Comparison of ENCODE assay signal across 28 mouse cellular contexts in genomic region chr11:93373697-93374354, GRCm38 (mm10).
DNase-seq lines count a peak whose midpoint lies in the region; ATAC-seq and TF ChIP-seq lines count a peak whose summit lies in the region.
"Had no signal": no experiment of that assay in that cellular context is flagged by ENCODE, and none has a peak within 500 bp of the region (broad histone marks: within the 10 kb centered on the region; RNA-seq: fewer than 3 reads in every experiment).

No protein-coding gene starts in this region.

- H3K4me2 ChIP-seq in neural tube, embryonic 15.5 days: no peak overlapping the region
- no peak overlapping the region for H3K4me2 ChIP-seq in limb, embryonic 14.5 days (replicated peaks; ENCODE audit: low read depth, low read length, severe bottlenecking)
- H3K4me2 ChIP-seq: embryonic facial prominence, embryonic 15.5 days; forebrain, embryonic 12.5 days; hindbrain, embryonic 12.5 days had no signal

- H3K9me3 ChIP-seq in neural tube, embryonic 15.5 days (replicated peaks): no peaks in the 10 kb centered on the region
- H3K9me3 ChIP-seq in limb, embryonic 14.5 days (ENCODE audit: control insufficient read depth, low read length): no peaks in the 10 kb centered on the region
- H3K9me3 ChIP-seq: embryonic facial prominence, embryonic 15.5 days; forebrain, embryonic 12.5 days; heart, embryonic 10.5 days; hindbrain, embryonic 12.5 days had no signal

- peak overlapping the region; percentile 4; the same call in 1 of the 2 replicates for H3K27ac ChIP-seq in neural tube, embryonic 15.5 days (replicated peaks)
- H3K27ac ChIP-seq in embryonic fibroblast, embryonic 13.5 days (ENCODE audit: insufficient read depth, low read length): peak overlapping the region; percentile 76; the same call in 1 of the 2 replicates
- H3K27ac ChIP-seq in limb, embryonic 14.5 days (replicated peaks; ENCODE audit: low read depth, low read length): no peak overlapping the region
- H3K27ac ChIP-seq: embryonic facial prominence, embryonic 15.5 days; forebrain, embryonic 12.5 days; gastrocnemius, adult 2 months; heart, embryonic 10.5 days; hindbrain, embryonic 12.5 days had no signal

- H3K4me1 ChIP-seq in neural tube, embryonic 15.5 days: no peaks in the 10 kb centered on the region; the same call in 1 of the 2 replicates
- peaks cover 5% of the 10 kb centered on the region for H3K4me1 ChIP-seq in embryonic fibroblast, embryonic 13.5 days (ENCODE audit: control insufficient read depth, insufficient read depth, low read length)
- H3K4me1 ChIP-seq in limb, embryonic 14.5 days (ENCODE audit: control insufficient read depth, insufficient read depth, low read length): no peaks in the 10 kb centered on the region
- H3K4me1 ChIP-seq: embryonic facial prominence, embryonic 15.5 days; forebrain, embryonic 12.5 days; heart, embryonic 10.5 days; hindbrain, embryonic 12.5 days had no signal

- no peak overlapping the region for H3K4me3 ChIP-seq in neural tube, embryonic 15.5 days (replicated peaks)
- H3K4me3 ChIP-seq in embryonic fibroblast, embryonic 13.5 days (ENCODE audit: insufficient read depth, low read length): no peak overlapping the region
- H3K4me3 ChIP-seq in limb, embryonic 14.5 days (replicated peaks; ENCODE audit: low read length): no peak overlapping the region
- H3K4me3 ChIP-seq: embryonic facial prominence, embryonic 15.5 days; forebrain, embryonic 12.5 days; gastrocnemius, adult 2 months; heart, embryonic 10.5 days; hindbrain, embryonic 12.5 days had no signal

- no peak for ATAC-seq in neural tube, embryonic 15.5 days (ENCODE audit: low FRiP score)
- no peak; the same call in 1 of the 2 replicates for ATAC-seq in limb, embryonic 14.5 days (ENCODE audit: low FRiP score, low read depth)
- ATAC-seq: activated CD4-positive, CD25-positive, alpha-beta regulatory T cell, adult 4 months; CD4-positive, CD25-positive, alpha-beta regulatory T cell, adult 4 months; forebrain, embryonic 16.5 days; hindbrain, embryonic 16.5 days; inflammation-experienced regulatory T-cells, adult 6 months; Patski had no signal

- TF ChIP-seq POLR2A in embryonic fibroblast, embryonic 13.5 days (IDR thresholded peaks at IDR 0.05; ENCODE audit: low read depth, low read length): no peak
- no peak for TF ChIP-seq POLR2A in limb, embryonic 14.5 days (IDR thresholded peaks at IDR 0.05; ENCODE audit: borderline replicate concordance, extremely low read depth, insufficient read depth, insufficient read length)

- 64% methylated on average over 4 of the region's 4 CpGs for WGBS in neural tube, embryonic 15.5 days
- 52% methylated on average over 4 of the region's 4 CpGs for WGBS in limb, embryonic 14.5 days

- TF ChIP-seq CTCF in embryonic fibroblast, embryonic 13.5 days (IDR thresholded peaks at IDR 0.05; ENCODE audit: borderline replicate concordance, insufficient read depth, low read length): no peak

- H3K36me3 ChIP-seq in neural tube, embryonic 15.5 days: no peaks in the 10 kb centered on the region
- H3K36me3 ChIP-seq in limb, embryonic 14.5 days (ENCODE audit: control insufficient read depth, insufficient read depth, low read length): no peaks in the 10 kb centered on the region
- H3K36me3 ChIP-seq: embryonic facial prominence, embryonic 15.5 days; forebrain, embryonic 12.5 days; G1E; heart, embryonic 10.5 days; hindbrain, embryonic 12.5 days had no signal

- no peaks in the 10 kb centered on the region for H3K27me3 ChIP-seq in neural tube, embryonic 15.5 days (replicated peaks)
- H3K27me3 ChIP-seq in limb, embryonic 14.5 days (ENCODE audit: control insufficient read depth, insufficient read depth, low read length): no peaks in the 10 kb centered on the region
- H3K27me3 ChIP-seq: embryonic facial prominence, embryonic 15.5 days; forebrain, embryonic 12.5 days; hindbrain, embryonic 12.5 days; Patski had no signal

- no peak overlapping the region for H3K9ac ChIP-seq in neural tube, embryonic 15.5 days (replicated peaks)
- H3K9ac ChIP-seq in limb, embryonic 14.5 days (ENCODE audit: low read depth, low read length, severe bottlenecking): no peak overlapping the region
- H3K9ac ChIP-seq: embryonic facial prominence, embryonic 15.5 days; forebrain, embryonic 12.5 days; hindbrain, embryonic 12.5 days had no signal

- no peak for DNase-seq in neural tube, embryonic 10.5 days (ENCODE audit: extremely low spot score, low spot score)
- peak; percentile 11 for DNase-seq in NIH3T3 (ENCODE audit: low read depth)
- peak; percentile 15 for DNase-seq in limb, embryonic 14.5 days (ENCODE audit: low spot score)
- DNase-seq in layer of hippocampus, postnatal 10 days (ENCODE audit: low spot score in 2 of 2): no peak
- DNase-seq in cerebellum, adult 9-10 months: no peak
- no peak for DNase-seq in layer of hippocampus, adult 8-10 months (ENCODE audit: low spot score in 2 of 2)
- DNase-seq: B cell, adult 2 months; cerebellum, adult 11-12 months; cerebellum, adult 9-11 months; embryo, embryonic 11 days; gastrocnemius, adult 2 months; gastrocnemius, postnatal 36 days; heart, adult 18-20 months; heart, postnatal 10 days; heart, postnatal 4 days had no signal

Comparison
In these comparisons a context has a peak if more than half of its experiments do, and no peak if none do; other contexts are left out.
1. DNase-seq: peak in NIH3T3 (single experiment) and limb, embryonic 14.5 days (single experiment); none in neural tube, embryonic 10.5 days (single experiment), layer of hippocampus, postnatal 10 days (0 of 2), cerebellum, adult 9-10 months (single experiment) and layer of hippocampus, adult 8-10 months (0 of 2).